Mouse (Mus musculus) embryonic facial prominence, embryonic 12.5 days (tissue): ENCODE data around the gene Fbxl2. TPM values are rescaled to one million over a fixed set of nuclear protein-coding genes. Genes with fewer than 3 reads are reported as not detected.
A peak's percentile ranks its signal among the peaks of the same experiment; 100 is the strongest.

Experiments
- ATAC-seq: fragments of 200-750 bp; cut with Nextera tagmentation; 2 replicates; pipeline ENCODE4 v1.8.0; 2017; ENCODE audit not compliant: insufficient number of reproducible peaks, insufficient read depth, low FRiP score, low TSS enrichment
- H3K27ac ChIP-seq: fragments of 300-500 bp; sonication (generic); 2 replicates; pipeline ENCODE4 v1.5.1; 2016; ENCODE audit warnings: mild to moderate bottlenecking
- H3K27me3 ChIP-seq: fragments of 300-500 bp; sonication (generic); 2 replicates; pipeline ENCODE4 v1.6.1; 2016; ENCODE audit warnings: mild to moderate bottlenecking, moderate library complexity
- H3K36me3 ChIP-seq: fragments of 300-500 bp; sonication (generic); 2 replicates; pipeline ENCODE4 v1.6.1; 2016; ENCODE audit warnings: mild to moderate bottlenecking
- H3K4me1 ChIP-seq: fragments of 300-500 bp; sonication (generic); 2 replicates; pipeline ENCODE4 v1.6.1; 2016
- H3K4me2 ChIP-seq: fragments of 300-500 bp; sonication (generic); replicated peaks from 2 replicates; pipeline ENCODE4 v1.6.1; 2016; ENCODE audit warnings: mild to moderate bottlenecking, moderate library complexity
- H3K4me3 ChIP-seq: fragments of 300-500 bp; sonication (generic); 2 replicates; pipeline ENCODE4 v1.5.1; 2016; ENCODE audit warnings: mild to moderate bottlenecking
- H3K9ac ChIP-seq: fragments of 300-500 bp; sonication (generic); 2 replicates; pipeline ENCODE4 v1.6.1; 2016; ENCODE audit warnings: mild to moderate bottlenecking, moderate library complexity
- H3K9me3 ChIP-seq: fragments of 300-500 bp; sonication (generic); 2 replicates; pipeline ENCODE4 v1.6.1; 2016; ENCODE audit warnings: mild to moderate bottlenecking, moderate library complexity
- WGBS: fragments of 180-500 bp; shearing (Covaris S2); methylation state at CpG from one replicate; pipeline ENCODE4 v1.1.7; 2016; 5-methylcytosine and 5-hydroxymethylcytosine counted together
- polyA plus RNA-seq: library from polyadenylated mRNA; unstranded; fragments of >200 nt; fragmentation: Nextera tagmentation; extraction: Ambion mirVana; gene quantifications from 2 replicates; pipeline ENCODE4 v1.2.1, GENCODE M21; 2016

The Fbxl2 gene
- polyA plus RNA-seq, 1 experiment from 2014 or later, result 8.3 TPM

DNA sequence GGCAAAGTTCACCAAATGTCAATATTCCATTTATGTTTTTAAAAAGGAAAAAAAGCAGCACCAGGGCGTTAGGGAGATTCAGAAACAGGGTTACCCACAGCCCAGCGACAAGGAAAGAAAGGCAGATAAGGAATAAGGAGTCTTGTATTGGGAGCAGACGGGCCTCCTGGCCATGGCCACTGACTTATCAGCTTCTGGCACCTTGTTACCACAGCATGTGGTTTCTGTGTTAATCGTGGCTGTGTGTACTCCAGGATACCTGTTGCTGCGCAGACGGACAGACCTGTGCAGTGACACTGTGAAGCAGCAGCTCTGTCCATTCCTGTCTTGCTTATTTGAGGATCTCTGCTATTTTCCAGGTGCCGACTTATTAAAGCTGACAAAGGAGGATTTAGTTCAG is 77.0 kb downstream of the Fbxl2 start:
- Histone ChIP-seq H3K27ac (no peak overlapping the region), H3K4me3 (no peak overlapping the region), H3K36me3 (peaks cover 81% of the 10 kb centered on the region), H3K9ac (no peak overlapping the region), H3K9me3 (no peaks in the 10 kb centered on the region), H3K4me2 (no peak overlapping the region), H3K27me3 (no peaks in the 10 kb centered on the region), H3K4me1 (no peaks in the 10 kb centered on the region)
- ATAC-seq, result no peak
- WGBS, result 92% methylated on average over 7 of the region's 7 CpGs

DNA sequence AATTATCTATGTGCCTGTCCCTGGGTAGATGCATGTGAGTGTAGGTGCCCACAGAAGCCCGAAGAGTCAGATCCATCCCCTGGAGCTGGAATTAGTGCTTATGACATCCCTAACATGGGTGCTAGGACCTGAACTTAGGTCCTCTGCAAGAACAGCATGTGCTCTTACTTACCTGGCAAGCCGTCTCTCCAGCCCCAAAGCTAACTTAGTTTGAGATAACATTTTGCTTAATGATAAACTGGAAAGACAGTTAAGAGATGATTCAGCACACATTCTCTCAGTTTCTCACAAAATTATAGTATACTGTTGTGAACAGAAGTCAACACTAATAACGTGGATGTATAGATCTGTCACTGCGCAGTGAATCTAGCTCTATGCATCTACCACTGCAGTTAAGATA is 79.2 kb downstream of the Fbxl2 start:
- Histone ChIP-seq H3K36me3 (peaks cover 85% of the 10 kb centered on the region), H3K9ac (no peak overlapping the region), H3K4me3 (no peak overlapping the region), H3K4me2 (no peak overlapping the region), H3K9me3 (no peaks in the 10 kb centered on the region), H3K4me1 (no peaks in the 10 kb centered on the region), H3K27me3 (no peaks in the 10 kb centered on the region), H3K27ac (no peak overlapping the region)
- ATAC-seq, result no peak
- 95% methylated on average over 4 of the region's 4 CpGs for WGBS

DNA sequence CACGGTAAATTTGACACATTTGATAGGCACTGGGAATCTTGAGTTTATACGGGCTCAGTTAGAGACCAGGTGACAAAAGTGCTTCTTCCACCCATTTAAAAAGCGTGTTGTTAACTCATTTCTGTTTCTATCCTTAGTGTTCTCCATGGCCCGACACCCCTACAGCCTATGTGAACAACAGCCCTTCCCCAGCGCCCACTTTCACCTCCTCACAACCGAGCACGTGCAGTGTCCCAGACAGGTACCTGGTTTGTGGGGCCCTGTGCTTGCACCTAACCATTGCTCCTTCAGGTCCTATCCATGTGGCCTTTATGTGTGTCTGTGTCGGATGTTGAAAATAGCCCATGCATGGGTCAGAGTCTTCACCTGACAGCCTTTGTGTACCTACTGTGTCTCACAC is 81.6 kb downstream of the Fbxl2 start:
- no peak overlapping the region for H3K9ac ChIP-seq
- no peak for ATAC-seq
- H3K9me3 ChIP-seq, result no peaks in the 10 kb centered on the region
- H3K27me3 ChIP-seq, result no peaks in the 10 kb centered on the region
- WGBS, result 95% methylated on average over 8 of the region's 8 CpGs
- H3K36me3 ChIP-seq, result peaks cover 82% of the 10 kb centered on the region
- no peak overlapping the region for H3K4me3 ChIP-seq
- no peak overlapping the region for H3K27ac ChIP-seq
- no peaks in the 10 kb centered on the region for H3K4me1 ChIP-seq
- no peak overlapping the region for H3K4me2 ChIP-seq

DNA sequence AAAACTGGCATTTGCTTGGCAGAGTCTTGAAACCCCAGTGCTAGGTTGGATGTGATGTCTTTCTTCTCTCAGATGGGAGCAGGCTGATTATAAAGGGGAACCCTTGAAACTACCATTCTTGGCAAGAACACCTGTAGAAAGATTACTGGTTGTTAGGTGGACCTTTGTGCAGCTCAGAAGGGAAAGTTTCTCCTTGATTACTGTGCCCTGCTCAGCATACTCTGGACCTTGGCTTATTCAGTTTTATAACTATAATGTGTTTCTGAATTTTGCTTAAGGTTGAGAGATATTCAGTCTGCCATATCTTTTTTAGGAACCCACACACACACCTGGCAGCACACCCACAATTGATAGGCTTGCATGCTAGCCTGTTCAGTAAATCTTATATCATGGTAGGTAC is 82.3 kb downstream of the Fbxl2 start:
- no peak overlapping the region for H3K4me3 ChIP-seq
- H3K9ac ChIP-seq, result no peak overlapping the region
- H3K36me3 ChIP-seq, result peaks cover 82% of the 10 kb centered on the region
- no peaks in the 10 kb centered on the region for H3K4me1 ChIP-seq
- no peak for ATAC-seq
- no peaks in the 10 kb centered on the region for H3K9me3 ChIP-seq
- no peak overlapping the region for H3K27ac ChIP-seq
- H3K27me3 ChIP-seq, result no peaks in the 10 kb centered on the region
- no peak overlapping the region for H3K4me2 ChIP-seq

DNA sequence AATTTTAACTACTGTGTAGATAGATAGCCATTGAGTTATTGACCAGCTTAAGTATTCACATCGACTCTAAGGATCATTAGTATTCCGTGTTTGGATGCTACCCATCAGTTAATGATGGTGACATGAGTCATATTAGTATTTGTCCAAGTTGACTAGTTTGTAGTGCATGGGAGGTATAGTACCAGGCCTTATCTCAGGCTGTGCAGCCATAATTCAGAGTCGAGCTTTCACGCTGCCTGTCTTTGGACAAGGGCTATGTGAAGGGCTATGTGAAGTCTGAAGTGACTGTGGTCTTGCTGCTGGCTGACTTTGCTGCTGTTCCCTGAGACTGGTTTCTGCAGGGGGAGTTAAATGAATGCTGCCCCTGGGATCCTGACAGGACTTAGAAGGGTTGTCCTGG is 88.2 kb downstream of the Fbxl2 start:
- H3K27me3 ChIP-seq, result no peaks in the 10 kb centered on the region
- H3K36me3 ChIP-seq, result peaks cover 67% of the 10 kb centered on the region
- no peak overlapping the region for H3K4me3 ChIP-seq
- H3K4me1 ChIP-seq, result no peaks in the 10 kb centered on the region
- no peaks in the 10 kb centered on the region for H3K9me3 ChIP-seq
- H3K4me2 ChIP-seq, result no peak overlapping the region
- no peak overlapping the region for H3K9ac ChIP-seq
- no peak overlapping the region for H3K27ac ChIP-seq
- no peak for ATAC-seq
- WGBS, result 96% methylated on average over 4 of the region's 4 CpGs

DNA sequence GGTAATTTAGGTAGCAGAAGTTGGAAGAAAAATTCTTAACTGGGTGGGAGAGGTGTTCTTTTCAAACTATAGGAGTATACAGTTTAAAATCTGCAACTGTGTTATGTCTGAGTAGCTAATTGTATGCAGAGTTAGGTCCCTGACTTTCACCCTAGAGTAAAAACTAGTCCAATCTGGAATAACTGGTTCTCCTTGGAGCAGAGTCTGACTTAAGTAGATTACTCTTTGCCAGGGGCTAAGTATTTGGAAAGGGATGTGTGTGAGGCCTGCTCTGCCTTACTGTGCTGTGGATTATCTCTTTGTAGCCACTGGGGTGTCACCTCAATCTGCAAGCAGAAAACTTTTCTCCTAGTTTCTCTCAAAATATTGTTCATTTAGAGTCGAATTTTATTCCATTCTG is 98.8 kb downstream of the Fbxl2 start:
- WGBS, result 84% methylated on average over 1 of the region's 1 CpGs
- peaks cover 35% of the 10 kb centered on the region for H3K36me3 ChIP-seq
- no peak for ATAC-seq

DNA sequence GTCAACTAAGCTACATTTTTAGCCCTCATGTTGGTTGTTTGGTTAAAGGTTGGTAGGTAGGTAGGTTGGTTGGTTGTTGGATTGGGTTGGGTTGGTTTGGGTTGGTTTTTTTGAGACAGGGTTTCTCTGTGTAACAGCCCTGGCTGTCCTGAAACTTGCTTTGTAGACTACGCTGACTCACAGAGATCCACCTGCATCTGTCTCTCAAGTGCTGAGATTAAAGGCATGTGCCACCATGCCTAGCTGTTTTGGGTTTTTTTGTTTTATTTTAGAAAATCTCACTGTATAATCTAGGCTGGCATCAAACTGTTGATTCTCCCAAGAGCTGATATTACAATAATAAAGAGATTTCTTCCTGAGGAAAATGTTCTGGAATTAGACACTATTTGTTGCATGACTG is 102.6 kb downstream of the Fbxl2 start:
- 93% methylated on average over 1 of the region's 1 CpGs for WGBS
- no peaks in the 10 kb centered on the region for H3K27me3 ChIP-seq
- no peak overlapping the region for H3K27ac ChIP-seq
- no peak for ATAC-seq
- H3K9me3 ChIP-seq, result no peaks in the 10 kb centered on the region
- no peak overlapping the region for H3K4me3 ChIP-seq
- 0 out of 2 replicates have a peak, but pooled peaks cover under 1% of the 10 kb centered on the region for H3K4me1 ChIP-seq
- H3K36me3 ChIP-seq, result peaks cover 26% of the 10 kb centered on the region
- no peak overlapping the region for H3K9ac ChIP-seq
- H3K4me2 ChIP-seq, result no peak overlapping the region

More for the DNA sequence above, 98.8 kb downstream of the Fbxl2 start:
- no peak overlapping the region for H3K4me3 ChIP-seq
- H3K27me3 ChIP-seq, result no peaks in the 10 kb centered on the region
- H3K4me2 ChIP-seq, result no peak overlapping the region
- H3K27ac ChIP-seq, result no peak overlapping the region
- H3K9me3 ChIP-seq, result no peaks in the 10 kb centered on the region
- H3K9ac ChIP-seq, result no peak overlapping the region
- no peaks in the 10 kb centered on the region for H3K4me1 ChIP-seq

DNA sequence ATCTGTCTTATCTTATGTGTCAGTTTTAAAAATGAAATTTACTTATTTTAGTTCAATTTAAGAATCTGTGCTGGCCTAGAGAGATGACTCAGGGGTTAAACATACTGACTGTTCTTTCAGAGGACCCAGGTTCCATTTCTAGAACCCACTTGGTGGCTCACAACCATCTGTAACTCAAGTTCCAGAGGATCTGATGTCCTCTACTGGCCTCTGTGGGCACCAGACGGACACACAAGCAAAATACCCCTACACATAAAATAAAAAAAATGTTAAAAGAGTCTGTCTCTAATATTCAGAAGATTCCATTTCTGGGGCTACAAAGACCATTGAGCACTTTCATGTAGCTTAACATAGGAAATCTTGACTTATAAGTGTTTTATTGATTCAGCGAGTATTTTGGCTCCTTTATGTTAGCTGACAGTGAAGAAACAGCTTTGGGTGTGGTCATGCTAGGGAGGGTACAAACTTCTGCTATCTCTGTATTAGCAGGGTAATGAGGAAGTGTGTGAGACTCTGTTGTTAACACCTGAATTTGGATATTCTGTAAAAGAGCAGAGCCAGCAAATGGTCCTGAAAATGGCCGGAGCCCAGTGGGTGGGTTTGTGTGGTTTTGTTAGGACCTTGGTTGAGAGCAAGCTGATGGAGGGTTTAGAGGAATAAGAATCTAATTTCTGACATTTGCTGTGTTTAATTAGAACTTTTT is 104.7 kb downstream of the Fbxl2 start:
- H3K4me3 ChIP-seq, result no peak overlapping the region
- H3K27me3 ChIP-seq, result no peaks in the 10 kb centered on the region
- no peak overlapping the region for H3K4me2 ChIP-seq
- H3K27ac ChIP-seq, result no peak overlapping the region
- no peaks in the 10 kb centered on the region for H3K9me3 ChIP-seq
- WGBS, result 91% methylated on average over 3 of the region's 3 CpGs
- 0 out of 2 replicates have a peak, but pooled peaks cover 2% of the 10 kb centered on the region for H3K4me1 ChIP-seq
- ATAC-seq, result no peak
- no peak overlapping the region for H3K9ac ChIP-seq
- H3K36me3 ChIP-seq, result peaks cover 14% of the 10 kb centered on the region

DNA sequence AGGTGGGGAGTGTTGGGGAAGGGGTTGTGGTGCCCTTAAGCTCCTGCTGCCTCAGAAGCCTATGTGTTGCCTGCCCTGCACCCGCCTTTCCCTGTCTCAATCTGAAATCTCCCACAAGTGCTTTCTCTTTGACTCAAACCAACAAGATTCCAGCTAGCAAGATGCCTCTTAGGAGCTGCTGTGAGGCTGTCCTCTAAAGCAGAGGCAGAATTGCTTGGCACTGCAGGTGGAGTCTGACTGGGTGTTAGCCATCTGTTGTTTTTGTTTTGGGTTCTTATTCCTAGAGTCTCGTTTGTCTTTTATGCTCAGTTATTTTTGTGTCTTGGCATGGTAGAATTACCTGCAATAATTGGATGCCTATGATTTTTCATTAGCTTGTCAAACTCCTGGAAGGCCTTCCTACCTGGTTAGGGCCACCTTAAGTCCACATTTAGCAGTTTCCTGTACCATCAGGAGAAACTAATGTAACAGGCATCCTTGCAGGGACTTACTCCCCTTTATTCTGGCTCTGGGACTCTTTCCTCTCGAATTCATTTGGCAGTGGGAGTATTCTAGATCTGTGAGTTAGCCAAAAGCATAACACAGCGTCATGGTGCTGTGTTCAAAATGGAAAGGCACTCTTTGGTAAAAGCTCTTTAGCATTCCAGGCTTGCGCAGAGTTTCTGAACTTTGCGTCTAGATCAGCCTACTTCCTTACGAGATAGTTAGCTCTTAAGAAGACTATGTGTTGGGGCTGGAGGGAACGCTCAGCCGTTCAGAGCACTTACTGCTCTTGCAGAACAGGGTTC is 106.7 kb downstream of the Fbxl2 start:
- H3K4me3 ChIP-seq, result no peak overlapping the region
- WGBS, result 87% methylated on average over 9 of the region's 9 CpGs
- no peak overlapping the region for H3K9ac ChIP-seq
- no peaks in the 10 kb centered on the region for H3K27me3 ChIP-seq
- no peak overlapping the region for H3K4me2 ChIP-seq
- no peak for ATAC-seq
- H3K27ac ChIP-seq, result no peak overlapping the region
- no peaks in the 10 kb centered on the region for H3K9me3 ChIP-seq
- no peaks in the 10 kb centered on the region for H3K36me3 ChIP-seq
- H3K4me1 ChIP-seq, result 0 out of 2 replicates have a peak, but pooled peaks cover 2% of the 10 kb centered on the region

DNA sequence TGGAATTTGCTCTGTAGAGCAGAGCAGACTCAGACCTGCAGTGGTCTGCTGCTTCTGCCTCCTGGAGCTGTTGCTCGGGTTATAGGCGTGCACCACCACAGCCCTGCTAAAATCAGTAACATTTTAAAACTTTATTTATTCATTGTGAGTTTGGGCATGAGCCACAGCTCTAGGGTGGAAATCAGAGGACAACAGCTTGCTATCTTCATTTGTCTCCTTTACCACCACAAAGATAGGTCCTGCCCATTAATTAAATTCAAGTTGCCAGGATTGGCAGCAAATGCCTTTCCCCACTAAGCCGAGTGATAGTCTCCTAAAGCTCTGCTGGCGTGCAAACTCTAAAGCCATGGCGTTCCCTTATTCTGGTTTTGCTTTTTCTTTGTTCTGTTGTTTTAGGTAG is 110.4 kb downstream of the Fbxl2 start:
- Histone ChIP-seq H3K4me2 (no peak overlapping the region), H3K27me3 (no peaks in the 10 kb centered on the region), H3K36me3 (no peaks in the 10 kb centered on the region), H3K9ac (no peak overlapping the region), H3K4me3 (no peak overlapping the region), H3K4me1 (peaks cover 16% of the 10 kb centered on the region), H3K9me3 (no peaks in the 10 kb centered on the region), H3K27ac (no peak overlapping the region)
- no peak for ATAC-seq
- 72% methylated on average over 5 of the region's 5 CpGs for WGBS

DNA sequence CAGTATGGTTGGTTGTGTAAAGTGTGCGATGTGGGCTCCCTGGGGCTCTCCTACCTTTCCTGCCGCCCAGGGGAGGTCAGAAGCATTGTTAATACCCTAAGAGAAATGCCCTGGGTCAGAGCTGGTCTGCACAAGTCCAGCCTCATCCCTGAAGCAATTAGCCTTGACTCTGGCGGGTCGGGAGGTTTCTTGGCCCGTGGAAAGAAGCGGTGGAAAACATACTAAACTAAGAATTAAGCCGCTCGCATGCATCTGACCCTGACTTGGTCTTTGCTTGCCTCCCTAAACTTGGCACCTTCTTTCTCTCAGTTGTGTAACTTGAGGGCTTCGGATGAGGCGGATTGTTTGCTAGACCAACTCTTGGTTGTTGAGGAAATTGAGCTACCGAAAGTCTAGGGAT is 113.5 kb downstream of the Fbxl2 start:
- H3K4me2 ChIP-seq, result peak overlapping the region; percentile 85
- H3K9me3 ChIP-seq, result no peaks in the 10 kb centered on the region
- no peak overlapping the region for H3K27ac ChIP-seq
- no peaks in the 10 kb centered on the region for H3K36me3 ChIP-seq
- ATAC-seq, result no peak
- peak overlapping the region; percentile 91 for H3K4me3 ChIP-seq
- H3K4me1 ChIP-seq, result peaks cover 14% of the 10 kb centered on the region
- peak overlapping the region; percentile 89 for H3K9ac ChIP-seq
- no peaks in the 10 kb centered on the region for H3K27me3 ChIP-seq
- 18% methylated on average over 11 of the region's 11 CpGs for whole genome bisulfite sequencing

DNA sequence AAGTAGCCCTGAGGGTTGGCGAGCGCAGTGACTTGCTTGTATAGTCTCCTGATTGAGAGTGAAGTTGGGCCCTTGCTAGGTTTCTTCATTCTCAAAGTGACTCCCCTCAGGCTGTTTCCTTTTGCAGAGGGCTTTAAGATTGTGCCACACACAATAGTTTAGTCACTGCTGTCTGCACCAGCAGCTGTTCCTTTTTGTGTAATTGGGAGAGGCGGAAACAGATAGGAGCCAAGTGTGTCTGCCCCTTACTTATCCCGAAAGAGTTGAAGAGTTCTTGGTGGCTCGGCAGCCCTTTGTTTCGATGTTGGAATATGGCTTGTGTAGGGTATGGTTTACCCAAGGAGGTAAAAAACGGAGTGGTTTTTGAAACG is 113.9 kb downstream of the Fbxl2 start:
- peak overlapping the region; percentile 89 for H3K9ac ChIP-seq
- H3K27me3 ChIP-seq, result no peaks in the 10 kb centered on the region
- 4% methylated on average over 8 of the region's 8 CpGs for WGBS
- no peaks in the 10 kb centered on the region for H3K9me3 ChIP-seq
- peaks cover 14% of the 10 kb centered on the region for H3K4me1 ChIP-seq
- ATAC-seq, result no peak
- H3K4me2 ChIP-seq, result peak overlapping the region; percentile 85
- H3K36me3 ChIP-seq, result no peaks in the 10 kb centered on the region
- peak overlapping the region; percentile 87 for H3K27ac ChIP-seq
- H3K4me3 ChIP-seq, result peak overlapping the region; percentile 91
